Mouse (Mus musculus): ENCODE measurements at regions not wholly inside any gene's neighbourhood (a gene's known extent, or its start where the extent isn't known, plus 50 kb on each side); places are given as distances from the start of the nearest gene placed in this dataset.

DNA sequence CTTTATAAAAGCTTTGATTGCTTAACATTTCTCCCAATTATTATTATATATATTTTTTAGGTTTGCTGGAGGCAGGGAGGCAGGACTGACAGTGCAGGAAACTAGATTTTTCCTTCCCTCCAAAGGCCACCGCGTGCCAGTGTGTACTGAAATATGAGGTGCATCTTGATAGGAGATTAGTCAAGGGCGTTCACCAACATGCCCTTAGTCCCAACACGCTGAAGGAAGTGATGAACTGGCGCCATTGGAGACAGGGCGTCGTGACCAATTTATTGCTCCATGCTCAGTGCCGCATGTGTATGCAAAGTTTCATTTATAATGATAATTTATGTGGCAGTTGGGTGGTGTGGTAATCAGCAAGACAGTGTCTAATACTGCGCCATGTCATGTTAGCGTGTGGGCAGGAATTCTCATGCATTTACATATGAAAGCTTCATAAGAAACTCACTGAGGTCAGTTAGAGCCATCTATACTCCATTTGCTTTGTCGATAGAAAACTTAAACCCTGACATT lies 66.2 kb downstream of the Isl1 start:
- Histone ChIP-seq H3K9me3 (no peaks in the 10 kb centered on the region), H3K27me3 (replicated peaks) (no peaks in the 10 kb centered on the region), H3K27ac (no peak overlapping the region), H3K4me3 (no peak overlapping the region), H3K4me1 (no peaks in the 10 kb centered on the region), H3K4me2 (replicated peaks) (no peak overlapping the region), H3K9ac (no peak overlapping the region), H3K36me3 (no peaks in the 10 kb centered on the region)
- 54% methylated on average over 11 of the region's 11 CpGs for WGBS
- ATAC-seq (ENCODE audit: low FRiP score, low read depth), result peak; percentile 75; the same call in 1 of the 2 replicates

GRCm38 (mm10) chr13:116215101-116215500 lies 94.4 kb downstream of the Isl1 start:
- H3K36me3 ChIP-seq, result no peaks in the 10 kb centered on the region
- no peak overlapping the region for H3K4me3 ChIP-seq
- H3K4me2 ChIP-seq (replicated peaks), result no peak overlapping the region
- WGBS, result 48% methylated on average over 3 of the region's 3 CpGs
- H3K27ac ChIP-seq, result no peak overlapping the region
- H3K9me3 ChIP-seq, result no peaks in the 10 kb centered on the region
- H3K9ac ChIP-seq, result no peak overlapping the region
- ATAC-seq (ENCODE audit: low FRiP score, low read depth), result no peak
- no peaks in the 10 kb centered on the region for H3K27me3 ChIP-seq (replicated peaks)
- H3K4me1 ChIP-seq, result no peaks in the 10 kb centered on the region

- no peak overlapping the region for H3K27ac ChIP-seq
- no peaks in the 10 kb centered on the region for H3K9me3 ChIP-seq
- H3K9ac ChIP-seq, result no peak overlapping the region
- H3K4me2 ChIP-seq (replicated peaks), result no peak overlapping the region
- H3K4me3 ChIP-seq, result no peak overlapping the region
- H3K4me1 ChIP-seq, result no peaks in the 10 kb centered on the region
- H3K27me3 ChIP-seq (replicated peaks), result no peaks in the 10 kb centered on the region
- H3K36me3 ChIP-seq, result no peaks in the 10 kb centered on the region
- 38% methylated on average over 6 of the region's 6 CpGs for WGBS
- no peak for ATAC-seq (ENCODE audit: low FRiP score, low read depth)
Measured at GRCm38 (mm10) chr13:116213843-116214829, 95.4 kb downstream of the Isl1 start.

DNA sequence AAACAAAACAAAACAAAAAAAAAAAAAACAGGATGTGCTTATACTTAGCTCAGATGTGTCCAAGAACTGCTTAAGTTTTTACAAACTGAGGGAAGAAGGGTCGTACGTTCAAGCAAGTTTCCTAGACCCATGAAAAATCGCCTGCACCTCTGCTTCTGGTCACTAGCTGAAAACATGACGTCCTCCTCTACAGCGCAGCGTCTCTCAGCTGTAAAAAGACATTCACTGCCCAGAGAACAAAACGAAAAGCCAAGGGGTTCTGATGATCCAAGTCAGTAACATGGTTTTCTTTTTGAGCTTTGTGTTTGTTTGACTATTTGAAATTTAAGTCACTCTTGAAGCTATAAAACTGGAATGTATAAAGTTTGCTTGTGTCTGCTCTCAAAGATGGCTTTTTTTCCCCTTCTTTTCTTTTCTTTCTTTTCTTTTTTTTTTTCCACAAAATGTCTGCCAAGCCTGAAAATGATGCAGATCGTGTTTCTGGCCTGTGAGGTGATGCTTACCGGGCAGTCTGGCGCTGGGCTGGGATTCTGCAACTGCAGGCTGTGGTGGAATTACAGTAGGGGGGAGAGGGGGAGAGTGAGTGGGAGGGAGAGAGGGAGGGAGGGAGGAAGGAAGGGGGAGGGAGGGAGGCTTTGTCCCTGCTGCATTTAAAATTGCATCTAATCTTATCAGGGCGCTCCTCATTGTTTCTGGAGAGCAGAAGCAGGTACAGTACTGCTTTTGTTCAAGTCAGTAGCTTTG lies 108.1 kb downstream of the Isl1 start:
- no peaks in the 10 kb centered on the region for H3K4me1 ChIP-seq
- H3K4me2 ChIP-seq (replicated peaks), result peak overlapping the region; percentile 49
- H3K27me3 ChIP-seq (replicated peaks), result no peaks in the 10 kb centered on the region
- no peaks in the 10 kb centered on the region for H3K9me3 ChIP-seq
- no peak overlapping the region for H3K4me3 ChIP-seq
- H3K27ac ChIP-seq, result no peak overlapping the region
- no peaks in the 10 kb centered on the region for H3K36me3 ChIP-seq
- 3% methylated on average over 11 of the region's 11 CpGs for WGBS
- peak; percentile 84 for ATAC-seq (ENCODE audit: low FRiP score, low read depth)
- H3K9ac ChIP-seq, result no peak overlapping the region

DNA sequence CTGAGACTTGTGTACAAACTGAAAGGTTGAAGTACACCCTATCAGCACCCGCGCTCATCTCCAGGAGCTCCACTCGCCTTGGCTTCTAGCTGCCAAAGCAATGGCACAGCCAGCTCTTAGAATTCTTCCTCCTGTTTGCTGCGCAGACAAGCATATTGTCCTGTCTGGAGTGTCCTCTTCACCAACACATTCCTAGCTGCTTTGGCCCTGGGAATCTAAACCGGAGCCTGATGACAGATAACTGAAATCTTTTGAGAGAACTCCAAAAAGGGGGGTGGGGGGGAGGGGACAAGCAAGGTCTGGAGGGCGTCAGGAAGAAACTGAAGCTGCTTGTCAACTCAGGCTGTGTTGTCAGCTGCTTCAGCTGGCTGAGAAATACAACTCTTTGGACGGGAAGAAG lies 122.4 kb downstream of the Isl1 start:
- no peak for ATAC-seq (ENCODE audit: low FRiP score, low read depth)
- H3K27me3 ChIP-seq (replicated peaks), result no peaks in the 10 kb centered on the region
- H3K36me3 ChIP-seq, result no peaks in the 10 kb centered on the region
- no peak overlapping the region for H3K4me3 ChIP-seq
- no peaks in the 10 kb centered on the region for H3K4me1 ChIP-seq
- H3K9me3 ChIP-seq, result no peaks in the 10 kb centered on the region
- H3K27ac ChIP-seq, result no peak overlapping the region
- H3K9ac ChIP-seq, result no peak overlapping the region
- no peak overlapping the region for H3K4me2 ChIP-seq (replicated peaks)
- WGBS, result 79% methylated on average over 7 of the region's 7 CpGs

DNA sequence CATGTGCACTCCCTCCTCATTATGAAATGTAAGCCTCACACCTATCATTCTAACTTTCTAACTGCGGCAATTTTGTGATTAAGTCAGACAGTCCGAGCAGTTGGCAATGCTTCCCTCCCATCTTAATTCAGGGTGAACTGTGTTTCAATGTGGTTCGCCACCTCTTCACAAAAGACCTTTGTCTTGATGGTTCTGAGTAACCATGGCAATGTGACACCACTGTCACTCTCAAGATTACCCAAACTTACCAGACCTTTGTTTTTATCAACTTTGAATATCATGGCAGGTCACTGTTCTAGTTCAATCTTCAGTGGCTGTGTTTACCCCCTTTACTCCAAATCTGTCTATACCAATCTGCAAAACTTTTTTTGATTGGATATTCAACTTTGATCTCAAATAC lies 131.7 kb downstream of the Isl1 start:
- no peaks in the 10 kb centered on the region for H3K9me3 ChIP-seq
- H3K9ac ChIP-seq, result no peak overlapping the region
- H3K27ac ChIP-seq, result no peak overlapping the region
- H3K27me3 ChIP-seq (replicated peaks), result no peaks in the 10 kb centered on the region
- no peaks in the 10 kb centered on the region for H3K4me1 ChIP-seq
- WGBS, result 20% methylated on average over 3 of the region's 3 CpGs
- H3K36me3 ChIP-seq, result no peaks in the 10 kb centered on the region
- H3K4me2 ChIP-seq (replicated peaks), result no peak overlapping the region
- H3K4me3 ChIP-seq, result no peak overlapping the region
- ATAC-seq (ENCODE audit: low FRiP score, low read depth), result no peak

- Histone ChIP-seq H3K4me2 (replicated peaks) (no peak overlapping the region), H3K4me1 (no peaks in the 10 kb centered on the region), H3K4me3 (no peak overlapping the region), H3K27ac (no peak overlapping the region), H3K36me3 (no peaks in the 10 kb centered on the region), H3K9me3 (no peaks in the 10 kb centered on the region), H3K9ac (no peak overlapping the region), H3K27me3 (replicated peaks) (no peaks in the 10 kb centered on the region)
- WGBS, result 8% methylated on average over 3 of the region's 3 CpGs
- ATAC-seq (ENCODE audit: low FRiP score, low read depth), result no peak
Measured at GRCm38 (mm10) chr13:116174976-116175375, 134.5 kb downstream of the Isl1 start.

DNA sequence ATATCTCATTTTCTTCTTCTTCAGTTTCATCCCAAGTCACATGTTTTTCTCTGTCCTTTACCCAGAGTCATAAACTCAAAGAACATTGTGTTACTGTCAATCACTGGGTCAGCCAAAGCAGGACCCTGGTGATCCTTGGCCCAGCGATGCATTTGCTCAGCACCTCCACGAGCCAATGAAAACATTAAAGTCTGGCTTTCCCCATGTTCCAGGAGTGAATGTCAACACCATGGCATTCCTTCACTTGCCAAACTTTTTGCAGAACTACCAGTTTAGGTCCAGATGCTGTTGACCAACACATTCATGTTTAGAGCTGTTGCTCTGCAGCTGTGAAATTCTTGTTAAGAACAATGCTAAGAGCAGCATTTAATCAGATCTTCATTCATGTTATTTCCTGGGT lies 135.6 kb downstream of the Isl1 start:
- H3K27me3 ChIP-seq (replicated peaks), result no peaks in the 10 kb centered on the region
- ATAC-seq (ENCODE audit: low FRiP score, low read depth), result no peak
- WGBS, result 46% methylated on average over 2 of the region's 2 CpGs

DNA sequence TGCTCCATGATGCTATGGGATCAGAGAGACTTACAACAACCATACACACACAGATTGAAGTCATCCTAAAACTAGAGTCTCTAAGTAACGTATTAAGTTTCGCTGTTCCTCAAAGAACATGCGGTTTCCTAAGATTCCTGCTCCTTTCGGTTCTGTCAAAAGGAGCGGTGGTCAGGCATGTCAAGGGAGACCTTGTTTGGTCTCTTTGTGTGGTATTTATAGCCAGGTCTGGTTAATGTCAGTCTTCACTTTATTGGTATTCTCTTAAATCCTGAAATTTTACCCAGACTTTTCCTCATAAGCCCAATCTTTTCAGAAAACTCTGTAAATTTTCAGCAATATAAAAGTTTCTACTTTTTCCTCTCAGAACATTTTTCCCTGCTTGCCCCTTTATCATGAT lies 166.5 kb downstream of the Isl1 start:
- WGBS, result 83% methylated on average over 5 of the region's 5 CpGs
- Histone ChIP-seq H3K9ac (no peak overlapping the region), H3K36me3 (no peaks in the 10 kb centered on the region), H3K4me2 (replicated peaks) (no peak overlapping the region), H3K9me3 (no peaks in the 10 kb centered on the region), H3K4me3 (no peak overlapping the region), H3K27me3 (replicated peaks) (no peaks in the 10 kb centered on the region), H3K4me1 (no peaks in the 10 kb centered on the region), H3K27ac (no peak overlapping the region)
- ATAC-seq (ENCODE audit: low FRiP score, low read depth), result no peak

More for the DNA sequence above, 135.6 kb downstream of the Isl1 start:
- no peak overlapping the region for H3K9ac ChIP-seq
- H3K4me3 ChIP-seq, result no peak overlapping the region
- no peaks in the 10 kb centered on the region for H3K36me3 ChIP-seq
- H3K9me3 ChIP-seq, result no peaks in the 10 kb centered on the region
- no peak overlapping the region for H3K4me2 ChIP-seq (replicated peaks)
- H3K27ac ChIP-seq, result no peak overlapping the region
- H3K4me1 ChIP-seq, result no peaks in the 10 kb centered on the region

GRCm38 (mm10) chr13:116118664-116119063 lies 190.8 kb downstream of the Isl1 start:
- no peak for ATAC-seq (ENCODE audit: low FRiP score, low read depth)
- H3K9me3 ChIP-seq, result no peaks in the 10 kb centered on the region
- H3K4me2 ChIP-seq (replicated peaks), result no peak overlapping the region
- no peaks in the 10 kb centered on the region for H3K36me3 ChIP-seq
- H3K4me3 ChIP-seq, result no peak overlapping the region
- H3K27ac ChIP-seq, result no peak overlapping the region
- no peaks in the 10 kb centered on the region for H3K27me3 ChIP-seq (replicated peaks)
- no peak overlapping the region for H3K9ac ChIP-seq
- 86% methylated on average over 1 of the region's 1 CpGs for WGBS
- no peaks in the 10 kb centered on the region for H3K4me1 ChIP-seq

- H3K36me3 ChIP-seq, result no peaks in the 10 kb centered on the region
- no peaks in the 10 kb centered on the region for H3K4me1 ChIP-seq
- H3K4me3 ChIP-seq, result no peak overlapping the region
- ATAC-seq (ENCODE audit: low FRiP score, low read depth), result no peak
- H3K4me2 ChIP-seq (replicated peaks), result no peak overlapping the region
- no peaks in the 10 kb centered on the region for H3K9me3 ChIP-seq
- no peak overlapping the region for H3K9ac ChIP-seq
- H3K27me3 ChIP-seq (replicated peaks), result no peaks in the 10 kb centered on the region
- 81% methylated on average over 7 of the region's 7 CpGs for WGBS
- no peak overlapping the region for H3K27ac ChIP-seq
Measured at GRCm38 (mm10) chr13:116111032-116111808, 198.3 kb downstream of the Isl1 start.

GRCm38 (mm10) chr13:116110578-116110977 lies 198.9 kb downstream of the Isl1 start:
- Histone ChIP-seq H3K9ac (no peak overlapping the region), H3K4me1 (no peaks in the 10 kb centered on the region), H3K27me3 (replicated peaks) (no peaks in the 10 kb centered on the region), H3K27ac (no peak overlapping the region), H3K36me3 (no peaks in the 10 kb centered on the region), H3K4me2 (replicated peaks) (no peak overlapping the region), H3K9me3 (no peaks in the 10 kb centered on the region), H3K4me3 (no peak overlapping the region)
- ATAC-seq (ENCODE audit: low FRiP score, low read depth), result no peak
- 93% methylated on average over 2 of the region's 2 CpGs for WGBS
